ENCODE assay signal across 21 mouse cellular contexts in genomic region chr1:51736822-51737221, GRCm38 (mm10).
DNase-seq lines count a peak whose midpoint lies in the region; ATAC-seq and TF ChIP-seq lines count a peak whose summit lies in the region.
"Had no signal": no experiment of that assay in that cellular context is flagged by ENCODE, and none has a peak within 500 bp of the region (broad histone marks: within the 10 kb centered on the region; RNA-seq: fewer than 3 reads in every experiment).

No protein-coding gene starts in this region.

- WGBS in heart, adult 2 months, result 72% methylated on average over 2 of the region's 2 CpGs
- WGBS in kidney, embryonic 14.5 days, result 45% methylated on average over 2 of the region's 2 CpGs
- 85% methylated on average over 2 of the region's 2 CpGs for WGBS in forebrain, embryonic 13.5 days
- WGBS in hindbrain, embryonic 12.5 days, result 81% methylated on average over 2 of the region's 2 CpGs

- H3K4me3 ChIP-seq in heart, adult 2 months, result no peak overlapping the region
- no peak overlapping the region for H3K4me3 ChIP-seq in kidney, embryonic 14.5 days (ENCODE audit: low read length)
- H3K4me3 ChIP-seq in forebrain, embryonic 13.5 days, result no peak overlapping the region
- no peak overlapping the region for H3K4me3 ChIP-seq in hindbrain, embryonic 12.5 days
- H3K4me3 ChIP-seq: forebrain, embryonic 10.5 days; heart, embryonic 13.5 days; liver, embryonic 12.5 days; midbrain, embryonic 10.5 days; neural tube, embryonic 12.5 days had no signal

- TF ChIP-seq CTCF in heart, adult 2 months (IDR thresholded peaks at IDR 0.05), result no peak

- H3K36me3 ChIP-seq in heart, adult 2 months (ENCODE audit: control insufficient read depth, insufficient read depth, low read length), result no peaks in the 10 kb centered on the region
- no peaks in the 10 kb centered on the region for H3K36me3 ChIP-seq in kidney, embryonic 14.5 days (ENCODE audit: control insufficient read depth, insufficient read depth, low read length)
- no peaks in the 10 kb centered on the region for H3K36me3 ChIP-seq in forebrain, embryonic 13.5 days (ENCODE audit: poor library complexity, severe bottlenecking)
- H3K36me3 ChIP-seq in hindbrain, embryonic 12.5 days, result no peaks in the 10 kb centered on the region
- H3K36me3 ChIP-seq: forebrain, embryonic 10.5 days; G1E; heart, embryonic 13.5 days; liver, embryonic 12.5 days; midbrain, embryonic 10.5 days; neural tube, embryonic 12.5 days had no signal

- no peaks in the 10 kb centered on the region for H3K4me1 ChIP-seq in heart, adult 2 months (ENCODE audit: control insufficient read depth, insufficient read depth, low read length)
- H3K4me1 ChIP-seq in kidney, embryonic 14.5 days (ENCODE audit: control insufficient read depth, insufficient read depth, low read length), result no peaks in the 10 kb centered on the region
- no peaks in the 10 kb centered on the region for H3K4me1 ChIP-seq in forebrain, embryonic 13.5 days
- H3K4me1 ChIP-seq in hindbrain, embryonic 12.5 days, result no peaks in the 10 kb centered on the region
- H3K4me1 ChIP-seq: forebrain, embryonic 10.5 days; heart, embryonic 13.5 days; midbrain, embryonic 10.5 days; neural tube, embryonic 12.5 days had no signal

- TF ChIP-seq EP300 in heart, adult 2 months (IDR thresholded peaks at IDR 0.05; ENCODE audit: insufficient read depth, low read depth, low read length), result no peak

- peak in 1 of 2 experiments; percentile 26 for DNase-seq in heart, adult 2 months
- DNase-seq in heart, postnatal 4 days, result no peak
- DNase-seq in kidney, adult 11 months, result no peak
- DNase-seq in adipocyte (ENCODE audit: low spot score), result peak; percentile 54
- DNase-seq in kidney, postnatal 10 days, result peak; percentile 26
- DNase-seq: adrenal gland, postnatal 25 days; cerebellum, adult 18-20 months; cerebellum, postnatal 36 days; gastrocnemius, postnatal 10 days had no signal

- intact Hi-C loops in heart, adult 2 months (cut with DNase I), result loop anchor here (5.0 kb wide), 1 partner anchor 45 kb away; no protein-coding TSS in a partner anchor

- H3K9ac ChIP-seq in heart, adult 2 months (ENCODE audit: low read depth, low read length), result no peak overlapping the region
- H3K9ac ChIP-seq in kidney, embryonic 14.5 days (ENCODE audit: low read depth, low read length), result no peak overlapping the region
- H3K9ac ChIP-seq in forebrain, embryonic 13.5 days, result no peak overlapping the region
- H3K9ac ChIP-seq in hindbrain, embryonic 12.5 days, result no peak overlapping the region
- H3K9ac ChIP-seq: heart, embryonic 13.5 days; liver, embryonic 12.5 days; neural tube, embryonic 12.5 days had no signal

- no peaks in the 10 kb centered on the region for H3K27me3 ChIP-seq in heart, adult 2 months (ENCODE audit: control insufficient read depth, insufficient read depth, low read length)
- no peaks in the 10 kb centered on the region for H3K27me3 ChIP-seq in kidney, embryonic 14.5 days (ENCODE audit: control insufficient read depth, insufficient read depth, low read length)
- no peaks in the 10 kb centered on the region for H3K27me3 ChIP-seq in forebrain, embryonic 13.5 days
- no peaks in the 10 kb centered on the region for H3K27me3 ChIP-seq in hindbrain, embryonic 12.5 days
- H3K27me3 ChIP-seq: heart, embryonic 13.5 days; liver, embryonic 12.5 days; neural tube, embryonic 12.5 days had no signal

- TF ChIP-seq POLR2A in heart, adult 2 months (IDR thresholded peaks at IDR 0.05; ENCODE audit: insufficient read depth, low read depth, low read length), result no peak

- H3K79me2 ChIP-seq in heart, adult 2 months (replicated peaks; ENCODE audit: control insufficient read depth, insufficient read depth, low read length), result no peaks in the 10 kb centered on the region

- peak; percentile 41; the same call in 1 of the 2 replicates for ATAC-seq in kidney, embryonic 14.5 days (ENCODE audit: low FRiP score, low TSS enrichment)
- ATAC-seq in forebrain, embryonic 13.5 days, result no peak
- ATAC-seq in hindbrain, embryonic 12.5 days (ENCODE audit: low FRiP score), result no peak
- ATAC-seq: activated CD4-positive, CD25-positive, alpha-beta regulatory T cell, adult 4 months; inflammation-experienced regulatory T-cells, adult 6 months; liver, embryonic 12.5 days had no signal

- no peaks in the 10 kb centered on the region for H3K9me3 ChIP-seq in kidney, embryonic 14.5 days (ENCODE audit: control insufficient read depth, low read length)
- peaks cover 3% of the 10 kb centered on the region for H3K9me3 ChIP-seq in forebrain, embryonic 13.5 days (replicated peaks)
- peaks cover 3% of the 10 kb centered on the region; the same call in 1 of the 2 replicates for H3K9me3 ChIP-seq in hindbrain, embryonic 12.5 days (replicated peaks)
- H3K9me3 ChIP-seq: G1E had no signal

- peak overlapping the region; percentile 24 for H3K27ac ChIP-seq in heart, adult 2 months
- H3K27ac ChIP-seq in kidney, embryonic 14.5 days (ENCODE audit: low read depth, low read length), result no peak overlapping the region
- no peak overlapping the region for H3K27ac ChIP-seq in forebrain, embryonic 13.5 days
- H3K27ac ChIP-seq in hindbrain, embryonic 12.5 days, result no peak overlapping the region
- H3K27ac ChIP-seq: forebrain, embryonic 10.5 days; heart, embryonic 13.5 days; liver, embryonic 12.5 days; macrophage; midbrain, embryonic 10.5 days; neural tube, embryonic 12.5 days had no signal

- H3K4me2 ChIP-seq in kidney, embryonic 14.5 days (replicated peaks; ENCODE audit: low read depth, low read length), result no peak overlapping the region
- H3K4me2 ChIP-seq in forebrain, embryonic 13.5 days, result no peak overlapping the region
- H3K4me2 ChIP-seq in hindbrain, embryonic 12.5 days (replicated peaks), result no peak overlapping the region
- H3K4me2 ChIP-seq: heart, embryonic 13.5 days; liver, embryonic 12.5 days; neural tube, embryonic 12.5 days had no signal

Comparison
In these comparisons a context has a peak if more than half of its experiments do, and no peak if none do; other contexts are left out.
1. DNase-seq: peak in adipocyte (single experiment) and kidney, postnatal 10 days (single experiment); none in heart, postnatal 4 days (single experiment) and kidney, adult 11 months (single experiment).